Mouse (Mus musculus) neural tube, embryonic 14.5 days (tissue): ENCODE results near the gene Slc31a1. TPM values are rescaled to one million over a fixed set of nuclear protein-coding genes. Genes with fewer than 3 reads are reported as not detected.

Experiments used
- ATAC-seq: fragments of 200-750 bp; cut with Nextera tagmentation; 2 replicates; pipeline ENCODE4 v1.8.0; 2017; ENCODE audit warnings: low read depth, mild to moderate bottlenecking, moderate TSS enrichment, moderate library complexity
- H3K27ac ChIP-seq: fragments of 300-500 bp; sonication (generic); 2 replicates; pipeline ENCODE4 v1.5.1; 2014; ENCODE audit warnings: low read depth, mild to moderate bottlenecking, control low read depth, low read length, moderate library complexity, mixed read lengths
- H3K27me3 ChIP-seq: fragments of 300-500 bp; sonication (generic); 2 replicates; pipeline ENCODE4 v1.6.1; 2014; ENCODE audit warnings: low read length; ENCODE audit not compliant: control insufficient read depth, insufficient read depth
- H3K36me3 ChIP-seq: fragments of 300-500 bp; sonication (generic); 2 replicates; pipeline ENCODE4 v1.6.1; 2014; ENCODE audit warnings: low read length, mixed read lengths; ENCODE audit not compliant: control insufficient read depth, insufficient read depth
- H3K4me1 ChIP-seq: fragments of 300-500 bp; sonication (generic); 2 replicates; pipeline ENCODE4 v1.6.1; 2014; ENCODE audit warnings: low read length; ENCODE audit not compliant: control insufficient read depth, insufficient read depth
- H3K4me2 ChIP-seq: fragments of 300-500 bp; sonication (generic); 2 replicates; pipeline ENCODE4 v1.6.1; 2014; ENCODE audit warnings: mild to moderate bottlenecking, low read depth, low read length, control low read depth
- H3K4me3 ChIP-seq: fragments of 300-500 bp; sonication (generic); 2 replicates; pipeline ENCODE4 v1.5.1; 2014; ENCODE audit warnings: low read depth, low read length, control low read depth, mixed read lengths
- H3K9ac ChIP-seq: fragments of 300-500 bp; sonication (generic); replicated peaks from 2 replicates; pipeline ENCODE4 v1.6.1; 2014; ENCODE audit warnings: low read depth, mild to moderate bottlenecking, control low read depth, low read length, mixed read lengths
- H3K9me3 ChIP-seq: fragments of 300-500 bp; sonication (generic); 2 replicates; pipeline ENCODE4 v1.6.1; 2016; ENCODE audit warnings: low read length; ENCODE audit not compliant: control insufficient read depth
- WGBS: fragments of 180-500 bp; shearing (Covaris S2); extraction: QIAGEN DNeasy Blood & Tissue Kit; methylation state at CpG from one replicate; pipeline ENCODE4 v1.1.7; 2014; 5-methylcytosine and 5-hydroxymethylcytosine counted together
- polyA plus RNA-seq: library from polyadenylated mRNA; unstranded; fragments of >200 nt; fragmentation: Nextera tagmentation; extraction: Ambion mirVana; gene quantifications from 2 replicates; pipeline ENCODE4 v1.2.1, GENCODE M21; 2014

Slc31a1 gene
- polyA plus RNA-seq, 1 experiment from 2014 or later: 26.3 TPM

GRCm38 (mm10) chr4:62331977-62332376 is 28.6 kb upstream of the Slc31a1 start:
- H3K27me3 ChIP-seq: no peaks in the 10 kb centered on the region
- no peaks in the 10 kb centered on the region for H3K4me1 ChIP-seq
- no peak for ATAC-seq
- H3K9ac ChIP-seq: no peak overlapping the region
- no peak overlapping the region for H3K4me3 ChIP-seq
- 80% methylated on average over 5 of the region's 5 CpGs for WGBS
- no peak overlapping the region for H3K4me2 ChIP-seq
- peaks cover 26% of the 10 kb centered on the region for H3K36me3 ChIP-seq
- H3K27ac ChIP-seq: no peak overlapping the region
- no peaks in the 10 kb centered on the region for H3K9me3 ChIP-seq

GRCm38 (mm10) chr4:62338536-62338935 is 22.0 kb upstream of the Slc31a1 start:
- Histone ChIP-seq H3K4me2 (no peak overlapping the region), H3K9ac (no peak overlapping the region), H3K4me1 (no peaks in the 10 kb centered on the region), H3K4me3 (no peak overlapping the region), H3K27me3 (no peaks in the 10 kb centered on the region), H3K27ac (no peak overlapping the region), H3K9me3 (no peaks in the 10 kb centered on the region), H3K36me3 (peaks cover 34% of the 10 kb centered on the region)
- ATAC-seq: no peak
- 94% methylated on average over 5 of the region's 5 CpGs for WGBS

- Histone ChIP-seq H3K4me3 (no peak overlapping the region), H3K9me3 (no peaks in the 10 kb centered on the region), H3K27ac (no peak overlapping the region), H3K4me1 (no peaks in the 10 kb centered on the region), H3K27me3 (no peaks in the 10 kb centered on the region), H3K36me3 (peaks cover 21% of the 10 kb centered on the region), H3K4me2 (no peak overlapping the region), H3K9ac (no peak overlapping the region)
- WGBS: 96% methylated on average over 1 of the region's 1 CpGs
- ATAC-seq: no peak
Observed at GRCm38 (mm10) chr4:62344000-62344399, 16.5 kb upstream of the Slc31a1 start.

- Histone ChIP-seq H3K4me3 (no peak overlapping the region), H3K9ac (no peak overlapping the region), H3K9me3 (no peaks in the 10 kb centered on the region), H3K4me1 (no peaks in the 10 kb centered on the region), H3K4me2 (no peak overlapping the region), H3K36me3 (peaks cover 13% of the 10 kb centered on the region), H3K27ac (no peak overlapping the region), H3K27me3 (no peaks in the 10 kb centered on the region)
- no peak for ATAC-seq
- 87% methylated on average over 4 of the region's 4 CpGs for WGBS
Observed at GRCm38 (mm10) chr4:62345827-62346226, 14.7 kb upstream of the Slc31a1 start.

GRCm38 (mm10) chr4:62347605-62348328 is 12.8 kb upstream of the Slc31a1 start:
- Histone ChIP-seq H3K27me3 (no peaks in the 10 kb centered on the region), H3K4me3 (no peak overlapping the region), H3K27ac (no peak overlapping the region), H3K4me2 (no peak overlapping the region), H3K4me1 (no peaks in the 10 kb centered on the region), H3K36me3 (peaks cover 13% of the 10 kb centered on the region), H3K9me3 (no peaks in the 10 kb centered on the region), H3K9ac (no peak overlapping the region)
- WGBS: 73% methylated on average over 9 of the region's 9 CpGs
- ATAC-seq: no peak

- peaks cover 13% of the 10 kb centered on the region for H3K36me3 ChIP-seq
- H3K27me3 ChIP-seq: no peaks in the 10 kb centered on the region
- H3K4me3 ChIP-seq: no peak overlapping the region
- no peak for ATAC-seq
- H3K9me3 ChIP-seq: no peaks in the 10 kb centered on the region
- H3K4me1 ChIP-seq: no peaks in the 10 kb centered on the region
- 89% methylated on average over 2 of the region's 2 CpGs for WGBS
- H3K27ac ChIP-seq: no peak overlapping the region
- no peak overlapping the region for H3K9ac ChIP-seq
- H3K4me2 ChIP-seq: no peak overlapping the region
Observed at GRCm38 (mm10) chr4:62348329-62348705, 12.2 kb upstream of the Slc31a1 start.

GRCm38 (mm10) chr4:62349371-62349770 is 11.2 kb upstream of the Slc31a1 start:
- Histone ChIP-seq H3K27ac (no peak overlapping the region), H3K4me2 (no peak overlapping the region), H3K4me3 (no peak overlapping the region), H3K36me3 (peaks cover 13% of the 10 kb centered on the region), H3K27me3 (no peaks in the 10 kb centered on the region), H3K9ac (no peak overlapping the region), H3K4me1 (no peaks in the 10 kb centered on the region), H3K9me3 (no peaks in the 10 kb centered on the region)
- ATAC-seq: no peak
- 92% methylated on average over 2 of the region's 2 CpGs for WGBS

- Histone ChIP-seq H3K36me3 (no peaks in the 10 kb centered on the region), H3K27me3 (no peaks in the 10 kb centered on the region), H3K9ac (no peak overlapping the region), H3K4me1 (peaks cover 14% of the 10 kb centered on the region; the same call in 1 of the 2 replicates), H3K9me3 (no peaks in the 10 kb centered on the region), H3K4me2 (no peak overlapping the region), H3K27ac (no peak overlapping the region), H3K4me3 (no peak overlapping the region)
- 90% methylated on average over 1 of the region's 1 CpGs for WGBS
- no peak for ATAC-seq
Observed at GRCm38 (mm10) chr4:62357631-62358148, 2.8 kb upstream of the Slc31a1 start.

- H3K27me3 ChIP-seq: no peaks in the 10 kb centered on the region
- peak overlapping the region; percentile 56 for H3K4me2 ChIP-seq
- no peaks in the 10 kb centered on the region for H3K9me3 ChIP-seq
- 50% methylated on average over 7 of the region's 7 CpGs for WGBS
- H3K4me3 ChIP-seq: peak overlapping the region; percentile 76
- H3K4me1 ChIP-seq: peaks cover 14% of the 10 kb centered on the region; the same call in 1 of the 2 replicates
- no peak overlapping the region for H3K27ac ChIP-seq
- 0 out of 2 replicates have a peak overlapping the region, but pooled peaks have one; percentile 22 for H3K9ac ChIP-seq
- no peak for ATAC-seq
- no peaks in the 10 kb centered on the region for H3K36me3 ChIP-seq
Observed at GRCm38 (mm10) chr4:62359256-62359775, 1.2 kb upstream of the Slc31a1 start.
